Mouse (Mus musculus) bone marrow macrophage, adult 2 months (primary cell): ENCODE data around the gene Muc20.

Experiments used
- CTCF ChIP-seq: IDR thresholded peaks from 2 replicates; pipeline ENCODE4 v1.5.1; 2012; ENCODE audit warnings: low read depth, mild to moderate bottlenecking, low read length, moderate library complexity
- POLR2A ChIP-seq: IDR thresholded peaks from 2 replicates; pipeline ENCODE4 v1.6.1; 2012; ENCODE audit warnings: mild to moderate bottlenecking, low read depth, low read length, borderline replicate concordance

- TF ChIP-seq CTCF: no peak
- no peak for TF ChIP-seq POLR2A
Measured at GRCm38 (mm10) chr16:32814539-32814938, 17.3 kb upstream of the Muc20 start.
